Mouse (Mus musculus) neural tube, embryonic 15.5 days (tissue): ENCODE measurements at regions not wholly inside any gene's neighbourhood (a gene's known extent, or its start where the extent isn't known, plus 50 kb on each side); places are given as distances from the start of the nearest gene placed in this dataset.

Experiments used
- ATAC-seq: fragments of 200-750 bp; cut with Nextera tagmentation; 2 replicates; pipeline ENCODE4 v1.8.0; 2017; ENCODE audit warnings: mild to moderate bottlenecking, moderate TSS enrichment, moderate library complexity; ENCODE audit not compliant: low FRiP score
- H3K27ac ChIP-seq: fragments of 300-500 bp; sonication (generic); replicated peaks from 2 replicates; pipeline ENCODE4 v1.5.1; 2015; ENCODE audit warnings: mild to moderate bottlenecking, inconsistent platforms
- H3K27me3 ChIP-seq: fragments of 300-500 bp; sonication (generic); replicated peaks from 2 replicates; pipeline ENCODE4 v1.6.1; 2015; ENCODE audit warnings: inconsistent platforms
- H3K36me3 ChIP-seq: fragments of 300-500 bp; sonication (generic); 2 replicates; pipeline ENCODE4 v1.6.1; 2015; ENCODE audit warnings: inconsistent platforms
- H3K4me1 ChIP-seq: fragments of 300-500 bp; sonication (generic); 2 replicates; pipeline ENCODE4 v1.6.1; 2015; ENCODE audit warnings: inconsistent platforms
- H3K4me2 ChIP-seq: fragments of 300-500 bp; sonication (generic); 2 replicates; pipeline ENCODE4 v1.6.1; 2015; ENCODE audit warnings: inconsistent platforms, mild to moderate bottlenecking, moderate library complexity
- H3K4me3 ChIP-seq: fragments of 300-500 bp; sonication (generic); replicated peaks from 2 replicates; pipeline ENCODE4 v1.5.1; 2015; ENCODE audit warnings: mild to moderate bottlenecking, inconsistent platforms
- H3K9ac ChIP-seq: fragments of 300-500 bp; sonication (generic); replicated peaks from 2 replicates; pipeline ENCODE4 v1.6.1; 2015; ENCODE audit warnings: mild to moderate bottlenecking, inconsistent platforms
- H3K9me3 ChIP-seq: fragments of 300-500 bp; sonication (generic); replicated peaks from 2 replicates; pipeline ENCODE4 v1.6.1; 2016; ENCODE audit warnings: inconsistent platforms
- WGBS: fragments of 180-500 bp; shearing (Covaris S2); methylation state at CpG from one replicate; pipeline ENCODE4 v1.1.7; 2015; ENCODE audit warnings: mixed read lengths; 5-methylcytosine and 5-hydroxymethylcytosine counted together

DNA sequence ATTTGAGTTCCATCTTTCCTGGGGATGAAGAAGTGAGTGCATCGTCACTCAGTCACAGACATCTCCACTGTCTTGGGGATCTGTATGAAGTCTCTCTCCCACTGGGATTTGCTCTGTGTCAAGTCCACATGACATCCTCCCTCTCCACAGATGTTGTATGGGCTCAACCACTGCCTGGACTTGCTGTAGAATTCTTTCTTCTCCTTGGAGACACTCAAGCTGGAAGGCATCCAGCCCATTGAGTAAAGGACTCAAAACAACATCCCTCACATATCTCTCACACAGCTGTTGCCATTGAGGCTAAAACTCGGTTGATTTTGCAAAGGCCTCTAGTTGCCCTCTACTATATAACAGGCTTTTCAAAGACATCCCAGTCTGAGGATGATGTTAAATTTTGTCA lies 71.0 kb upstream of the Rxfp2 start:
- Histone ChIP-seq H3K4me3 (no peak overlapping the region), H3K4me2 (no peak overlapping the region), H3K27ac (no peak overlapping the region), H3K27me3 (no peaks in the 10 kb centered on the region), H3K4me1 (no peaks in the 10 kb centered on the region), H3K9ac (no peak overlapping the region), H3K9me3 (no peaks in the 10 kb centered on the region), H3K36me3 (no peaks in the 10 kb centered on the region)
- WGBS, result 76% methylated on average over 2 of the region's 2 CpGs
- ATAC-seq, result no peak

DNA sequence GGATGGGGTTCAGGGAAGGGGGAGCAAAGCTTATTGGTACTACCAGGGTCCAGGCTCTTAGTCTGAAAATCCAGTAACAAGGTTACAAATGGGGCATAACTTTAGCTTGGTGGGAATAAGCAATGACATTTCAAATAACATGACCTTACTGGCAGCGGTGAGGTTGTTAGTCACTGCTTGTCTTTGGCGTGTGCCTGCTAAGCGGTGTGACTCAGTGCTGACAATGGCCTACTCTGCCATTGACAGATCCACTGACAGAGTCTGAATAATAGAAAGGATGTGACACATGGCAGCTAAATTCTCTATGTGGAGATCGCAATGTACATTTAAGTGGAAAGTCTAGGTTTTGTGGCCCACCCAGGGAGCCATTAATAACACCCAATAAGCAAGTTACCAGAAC lies 61.5 kb upstream of the Rxfp2 start:
- WGBS, result 67% methylated on average over 4 of the region's 4 CpGs
- Histone ChIP-seq H3K27me3 (no peaks in the 10 kb centered on the region), H3K9ac (no peak overlapping the region)

GRCm38 (mm10) chr5:149961178-149961577 lies 57.3 kb upstream of the Rxfp2 start:
- no peak overlapping the region for H3K4me2 ChIP-seq

More for the DNA sequence above, 61.5 kb upstream of the Rxfp2 start:
- Histone ChIP-seq H3K27ac (no peak overlapping the region), H3K36me3 (no peaks in the 10 kb centered on the region), H3K4me2 (no peak overlapping the region), H3K9me3 (no peaks in the 10 kb centered on the region), H3K4me3 (no peak overlapping the region), H3K4me1 (no peaks in the 10 kb centered on the region)
- ATAC-seq, result no peak

DNA sequence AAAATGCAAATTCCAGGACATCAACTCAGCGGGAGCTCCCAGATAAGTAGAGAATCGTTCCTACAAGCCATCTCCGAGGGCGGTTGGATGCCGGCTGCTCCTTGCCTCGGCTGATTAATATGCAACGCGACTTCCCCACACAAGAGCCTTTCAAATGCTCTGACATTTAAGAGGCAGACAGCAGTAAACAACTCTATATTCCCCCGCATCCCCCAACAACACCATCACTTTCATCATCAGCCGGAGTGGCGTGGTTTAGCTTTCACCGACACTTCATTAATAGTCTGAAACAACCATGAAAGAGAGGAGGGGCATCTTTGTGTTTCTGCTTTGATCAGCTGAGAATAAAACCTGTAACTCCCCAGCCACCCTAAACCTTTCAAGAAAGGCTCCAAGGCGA lies 53.7 kb upstream of the Rxfp2 start:
- no peaks in the 10 kb centered on the region for H3K27me3 ChIP-seq
- H3K9ac ChIP-seq, result no peak overlapping the region
- peak; percentile 64; the same call in 1 of the 2 replicates for ATAC-seq
- H3K4me2 ChIP-seq, result peak overlapping the region; percentile 37
- peaks cover 9% of the 10 kb centered on the region for H3K4me1 ChIP-seq
- no peak overlapping the region for H3K4me3 ChIP-seq
- no peaks in the 10 kb centered on the region for H3K9me3 ChIP-seq
- peak overlapping the region; percentile 60 for H3K27ac ChIP-seq
- 8% methylated on average over 13 of the region's 13 CpGs for WGBS
- no peaks in the 10 kb centered on the region for H3K36me3 ChIP-seq

More at GRCm38 (mm10) chr5:149961178-149961577, 57.3 kb upstream of the Rxfp2 start:
- no peak for ATAC-seq
- H3K9me3 ChIP-seq, result no peaks in the 10 kb centered on the region
- no peaks in the 10 kb centered on the region for H3K36me3 ChIP-seq
- peaks cover 9% of the 10 kb centered on the region for H3K4me1 ChIP-seq
- H3K4me3 ChIP-seq, result no peak overlapping the region
- H3K27ac ChIP-seq, result no peak overlapping the region
- H3K27me3 ChIP-seq, result no peaks in the 10 kb centered on the region
- H3K9ac ChIP-seq, result no peak overlapping the region
- WGBS, result 77% methylated on average over 11 of the region's 11 CpGs
